Mouse (Mus musculus): Measurements from ENCODE around the gene Tmem273.

DNA sequence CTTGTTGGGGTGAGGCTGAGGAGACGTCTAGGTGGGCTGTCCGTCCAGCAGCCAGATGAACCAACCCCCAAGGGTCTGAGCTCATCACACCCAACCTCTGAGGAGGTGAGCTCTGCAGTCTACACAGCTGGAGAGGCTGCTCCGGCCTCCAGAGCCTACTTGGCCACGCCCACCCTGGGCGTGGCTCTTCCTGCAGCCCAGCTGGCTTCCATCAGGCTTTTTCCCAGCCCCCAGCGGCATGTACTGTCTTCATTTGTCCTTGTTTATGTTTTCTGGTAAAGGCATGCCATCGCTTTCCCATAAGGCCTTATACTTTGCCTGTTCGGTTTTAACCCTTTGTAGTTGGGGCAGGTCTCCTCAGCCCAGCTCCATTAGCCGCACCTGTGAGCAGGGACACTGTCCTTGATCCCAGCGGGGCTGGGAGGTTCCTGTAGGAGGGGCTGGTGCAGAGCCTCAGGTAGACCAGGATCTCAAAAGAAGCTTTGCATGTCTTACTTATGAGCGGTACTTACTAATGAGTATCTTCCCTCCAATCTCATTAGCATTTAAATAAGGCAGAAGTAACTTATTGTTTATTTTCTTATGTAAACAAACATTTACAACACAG is 39.8 kb downstream of the Tmem273 start:
- TF ChIP-seq CTCF (conservative IDR thresholded peaks at IDR 0.05; ENCODE audit: low read length) (no peak), POU5F1 (IDR thresholded peaks at IDR 0.05; ENCODE audit: borderline replicate concordance, low read length) (no peak), NANOG (IDR thresholded peaks at IDR 0.05; ENCODE audit: borderline replicate concordance, low read length) (peak; percentile 32; the same call in 1 of the 2 replicates)

Data from E14TG2a.4 (cell line).